Mouse (Mus musculus) heart, embryonic 12.5 days (tissue): ENCODE measurements around the gene Gm10577. TPM values are rescaled to one million over a fixed set of nuclear protein-coding genes. Genes with fewer than 3 reads are reported as not detected.

ENCODE experiments used
- ATAC-seq: fragments of 200-750 bp; cut with Nextera tagmentation; 2 replicates; pipeline ENCODE4 v1.8.0; 2017; ENCODE audit warnings: moderate TSS enrichment, moderate library complexity; ENCODE audit not compliant: insufficient number of reproducible peaks, low FRiP score
- H3K27ac ChIP-seq: fragments of 300-500 bp; sonication (generic); 2 replicates; pipeline ENCODE4 v1.5.1; 2016; ENCODE audit warnings: mild to moderate bottlenecking, moderate library complexity; ENCODE audit not compliant: poor library complexity, severe bottlenecking
- H3K27me3 ChIP-seq: fragments of 300-500 bp; sonication (generic); replicated peaks from 2 replicates; pipeline ENCODE4 v1.6.1; 2016; ENCODE audit warnings: mild to moderate bottlenecking, moderate library complexity
- H3K36me3 ChIP-seq: fragments of 300-500 bp; sonication (generic); 2 replicates; pipeline ENCODE4 v1.6.1; 2016; ENCODE audit warnings: mild to moderate bottlenecking, moderate library complexity
- H3K4me1 ChIP-seq: fragments of 300-500 bp; sonication (generic); replicated peaks from 2 replicates; pipeline ENCODE4 v1.6.1; 2016; ENCODE audit warnings: mild to moderate bottlenecking
- H3K4me2 ChIP-seq: fragments of 300-500 bp; sonication (generic); 2 replicates; pipeline ENCODE4 v1.6.1; 2016; ENCODE audit warnings: mild to moderate bottlenecking, moderate library complexity
- H3K4me3 ChIP-seq: fragments of 300-500 bp; sonication (generic); 2 replicates; pipeline ENCODE4 v1.5.1; 2016; ENCODE audit warnings: mild to moderate bottlenecking
- H3K9ac ChIP-seq: fragments of 300-500 bp; sonication (generic); 2 replicates; pipeline ENCODE4 v1.6.1; 2016; ENCODE audit warnings: mild to moderate bottlenecking, moderate library complexity
- H3K9me3 ChIP-seq: fragments of 300-500 bp; sonication (generic); replicated peaks from 2 replicates; pipeline ENCODE4 v1.6.1; 2016; ENCODE audit warnings: mild to moderate bottlenecking, moderate library complexity
- WGBS: fragments of 180-500 bp; shearing (Covaris S2); methylation state at CpG from one replicate; pipeline ENCODE4 v1.1.7; 2016; 5-methylcytosine and 5-hydroxymethylcytosine counted together
- polyA plus RNA-seq: library from polyadenylated mRNA; unstranded; fragments of >200 nt; fragmentation: Nextera tagmentation; extraction: Ambion mirVana; gene quantifications from 2 replicates; pipeline ENCODE4 v1.2.1, GENCODE M21; 2016

Gm10577 gene
- polyA plus RNA-seq = not detected in 2 replicates

- H3K9me3 ChIP-seq = peaks cover 6% of the 10 kb centered on the region
- no peak for ATAC-seq
- 68% methylated on average over 4 of the region's 4 CpGs for WGBS
- H3K4me2 ChIP-seq = no peak within 1 kb of the TSS
- H3K4me3 ChIP-seq = no peak within 1 kb of the TSS
- no peaks in the 10 kb centered on the region for H3K36me3 ChIP-seq
- no peaks in the 10 kb centered on the region for H3K27me3 ChIP-seq
- H3K27ac ChIP-seq = no peak within 1 kb of the TSS
- H3K4me1 ChIP-seq = no peaks in the 10 kb centered on the region
- H3K9ac ChIP-seq = no peak within 1 kb of the TSS
These were observed at the start of gene Gm10577 for GRCm38 (mm10) chr4:101020596-101020995. Gene Gm10577 (minus strand): TSS chr4:101020696.

GRCm38 (mm10) chr4:101069154-101069971 lies 48.9 kb upstream of the Gm10577 start:
- H3K27ac ChIP-seq = no peak overlapping the region
- 1% methylated on average over 55 of the region's 55 CpGs for WGBS

DNA sequence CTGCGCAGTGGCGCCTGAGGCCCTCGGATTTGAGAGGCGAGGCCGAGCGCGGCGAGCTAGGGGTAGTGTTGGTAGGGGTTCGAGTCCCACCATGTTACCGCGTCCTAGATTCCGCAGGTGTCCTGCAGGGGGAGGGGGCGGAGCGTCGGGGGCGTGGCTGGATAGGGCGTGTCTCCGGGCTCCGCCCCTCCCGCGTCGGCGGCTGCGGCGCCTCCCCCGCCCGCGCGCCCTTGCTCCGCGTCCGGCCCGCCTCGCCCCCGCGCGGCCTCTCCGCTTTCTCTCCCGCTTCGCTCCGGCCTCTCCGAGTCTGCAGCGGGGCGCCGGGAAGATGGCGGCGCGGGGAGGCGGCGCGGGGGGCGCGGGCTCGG lies 48.3 kb upstream of the Gm10577 start, which contains the start of gene Raver2:
Gene Raver2, plus strand, starts transcription at position 198 of the 368 bp plus-strand sequence.
- Histone ChIP-seq H3K36me3 (no peaks in the 10 kb centered on the region), H3K9ac (peak within 1 kb of the TSS; percentile 84), H3K27me3 (peaks cover 8% of the 10 kb centered on the region; the same call in 1 of the 2 replicates), H3K4me3 (peak within 1 kb of the TSS; percentile 92), H3K27ac (no peak within 1 kb of the TSS), H3K4me1 (no peaks in the 10 kb centered on the region), H3K9me3 (no peaks in the 10 kb centered on the region), H3K4me2 (peak within 1 kb of the TSS; percentile 98)
- peak; percentile 77 for ATAC-seq
- 2% methylated on average over 52 of the region's 54 CpGs for WGBS

More at GRCm38 (mm10) chr4:101069154-101069971, 48.9 kb upstream of the Gm10577 start:
- peaks cover 8% of the 10 kb centered on the region; the same call in 1 of the 2 replicates for H3K27me3 ChIP-seq
- H3K4me3 ChIP-seq = peak overlapping the region; percentile 92
- H3K4me2 ChIP-seq = peak overlapping the region; percentile 98
- H3K36me3 ChIP-seq = no peaks in the 10 kb centered on the region
- H3K9me3 ChIP-seq = no peaks in the 10 kb centered on the region
- ATAC-seq = peak; percentile 45; the same call in 1 of the 2 replicates
- H3K9ac ChIP-seq = peak overlapping the region; percentile 84
- no peaks in the 10 kb centered on the region for H3K4me1 ChIP-seq

GRCm38 (mm10) chr4:101066401-101066800 lies 45.9 kb upstream of the Gm10577 start:
- no peak overlapping the region for H3K4me3 ChIP-seq
- no peak overlapping the region for H3K4me2 ChIP-seq
- H3K27me3 ChIP-seq = peaks cover 10% of the 10 kb centered on the region; the same call in 1 of the 2 replicates
- no peaks in the 10 kb centered on the region for H3K36me3 ChIP-seq
- H3K9me3 ChIP-seq = peaks cover 2% of the 10 kb centered on the region; the same call in 1 of the 2 replicates
- ATAC-seq = no peak
- WGBS = 64% methylated on average over 5 of the region's 5 CpGs
- no peaks in the 10 kb centered on the region for H3K4me1 ChIP-seq
- no peak overlapping the region for H3K27ac ChIP-seq
- no peak overlapping the region for H3K9ac ChIP-seq

DNA sequence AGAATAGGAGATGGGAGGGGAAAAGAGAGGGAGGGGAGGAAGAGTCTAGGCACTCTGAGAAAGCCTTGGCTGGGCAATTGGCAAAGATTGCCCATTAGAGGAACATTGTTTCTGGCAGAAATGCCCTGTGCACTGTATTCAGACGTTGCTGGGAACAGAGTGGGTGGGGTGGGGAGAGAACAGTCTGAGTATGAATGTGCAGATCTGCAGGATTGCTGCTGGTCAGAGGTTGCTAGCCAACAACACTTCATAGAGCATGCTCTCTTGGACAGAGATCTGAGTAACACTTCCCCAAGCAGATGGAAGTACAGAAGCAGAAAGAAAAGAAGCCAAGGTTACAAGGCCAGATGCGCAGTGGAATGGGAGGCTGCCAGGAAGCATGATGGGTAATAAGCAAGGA lies 41.6 kb upstream of the Gm10577 start:
- H3K9me3 ChIP-seq = peaks cover 5% of the 10 kb centered on the region; the same call in 1 of the 2 replicates
- H3K9ac ChIP-seq = no peak overlapping the region
- H3K4me2 ChIP-seq = no peak overlapping the region
- H3K27me3 ChIP-seq = 0 out of 2 replicates have a peak, but pooled peaks cover 5% of the 10 kb centered on the region
- WGBS = 65% methylated on average over 2 of the region's 2 CpGs
- no peak overlapping the region for H3K27ac ChIP-seq
- no peak for ATAC-seq
- no peaks in the 10 kb centered on the region for H3K36me3 ChIP-seq
- no peaks in the 10 kb centered on the region for H3K4me1 ChIP-seq
- no peak overlapping the region for H3K4me3 ChIP-seq

GRCm38 (mm10) chr4:101046576-101046975 lies 26.1 kb upstream of the Gm10577 start:
- H3K4me1 ChIP-seq = no peaks in the 10 kb centered on the region
- no peak overlapping the region for H3K9ac ChIP-seq
- ATAC-seq = no peak
- H3K4me3 ChIP-seq = no peak overlapping the region
- no peaks in the 10 kb centered on the region for H3K27me3 ChIP-seq
- H3K36me3 ChIP-seq = no peaks in the 10 kb centered on the region
- H3K27ac ChIP-seq = no peak overlapping the region
- H3K4me2 ChIP-seq = no peak overlapping the region
- H3K9me3 ChIP-seq = no peaks in the 10 kb centered on the region
- WGBS = 75% methylated on average over 4 of the region's 4 CpGs

- H3K9me3 ChIP-seq = no peaks in the 10 kb centered on the region
- no peak overlapping the region for H3K9ac ChIP-seq
- no peak overlapping the region for H3K27ac ChIP-seq
- no peak overlapping the region for H3K4me3 ChIP-seq
- H3K27me3 ChIP-seq = no peaks in the 10 kb centered on the region
- no peaks in the 10 kb centered on the region for H3K4me1 ChIP-seq
- ATAC-seq = no peak
- no peak overlapping the region for H3K4me2 ChIP-seq
- H3K36me3 ChIP-seq = no peaks in the 10 kb centered on the region
These were observed 23.7 kb upstream of the Gm10577 start for GRCm38 (mm10) chr4:101044149-101044548.

DNA sequence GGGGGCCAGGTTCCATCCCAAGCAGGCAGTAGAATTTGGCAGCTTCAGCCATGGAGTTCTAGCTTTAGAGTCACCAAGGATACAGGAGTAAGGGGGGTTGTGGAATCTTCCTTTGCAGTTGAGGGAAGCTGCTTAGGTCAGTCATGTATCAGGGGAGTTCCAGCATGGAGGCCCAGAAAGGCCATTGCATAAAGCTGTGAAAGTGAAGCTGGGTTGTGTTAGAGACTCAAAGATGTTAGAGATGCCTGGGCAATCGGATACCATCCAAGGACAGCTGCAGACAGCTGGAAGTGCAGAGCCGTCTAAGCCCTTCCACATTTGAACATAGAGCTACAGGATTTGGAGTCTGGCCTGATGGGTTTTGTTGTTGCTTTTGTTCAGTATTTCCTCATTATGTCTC lies 23.2 kb upstream of the Gm10577 start:
- no peak overlapping the region for H3K27ac ChIP-seq
- H3K4me2 ChIP-seq = no peak overlapping the region
- ATAC-seq = no peak
- no peaks in the 10 kb centered on the region for H3K4me1 ChIP-seq
- no peak overlapping the region for H3K9ac ChIP-seq
- H3K4me3 ChIP-seq = no peak overlapping the region
- H3K36me3 ChIP-seq = no peaks in the 10 kb centered on the region
- no peaks in the 10 kb centered on the region for H3K27me3 ChIP-seq
- no peaks in the 10 kb centered on the region for H3K9me3 ChIP-seq
- WGBS = 66% methylated on average over 2 of the region's 2 CpGs

DNA sequence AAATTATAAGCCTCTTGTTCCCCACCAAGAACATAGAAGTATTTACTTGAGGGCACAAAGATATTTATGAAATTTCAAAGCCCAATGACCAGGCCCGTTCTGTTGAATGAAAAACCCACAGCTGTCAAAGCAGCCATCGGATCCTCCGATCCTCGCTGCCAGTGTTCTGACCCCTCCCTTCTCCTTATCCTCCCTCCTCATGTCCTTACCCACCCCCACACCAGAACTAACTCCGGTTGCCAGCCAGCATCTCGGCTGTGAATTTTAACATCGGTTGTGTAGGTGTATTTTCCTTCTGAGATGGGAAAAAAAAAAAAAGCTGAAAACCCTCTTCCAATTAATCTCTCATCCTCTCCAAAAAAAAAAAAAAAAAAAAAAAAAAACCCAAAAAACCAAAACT lies 16.7 kb upstream of the Gm10577 start:
- Histone ChIP-seq H3K9ac (no peak overlapping the region), H3K27ac (no peak overlapping the region), H3K4me1 (no peaks in the 10 kb centered on the region), H3K4me3 (no peak overlapping the region), H3K36me3 (no peaks in the 10 kb centered on the region), H3K9me3 (no peaks in the 10 kb centered on the region), H3K4me2 (no peak overlapping the region), H3K27me3 (no peaks in the 10 kb centered on the region)
- no peak for ATAC-seq
- 53% methylated on average over 7 of the region's 7 CpGs for WGBS

- Histone ChIP-seq H3K27ac (no peak overlapping the region), H3K36me3 (no peaks in the 10 kb centered on the region), H3K4me1 (no peaks in the 10 kb centered on the region), H3K9ac (no peak overlapping the region), H3K4me2 (no peak overlapping the region), H3K27me3 (no peaks in the 10 kb centered on the region), H3K9me3 (no peaks in the 10 kb centered on the region), H3K4me3 (no peak overlapping the region)
- ATAC-seq = no peak
- WGBS = 79% methylated on average over 5 of the region's 5 CpGs
These were observed 14.6 kb upstream of the Gm10577 start for GRCm38 (mm10) chr4:101035131-101035530.

GRCm38 (mm10) chr4:101033047-101033446 lies 12.6 kb upstream of the Gm10577 start:
- no peaks in the 10 kb centered on the region for H3K4me1 ChIP-seq
- no peaks in the 10 kb centered on the region for H3K9me3 ChIP-seq
- no peaks in the 10 kb centered on the region for H3K36me3 ChIP-seq
- 60% methylated on average over 3 of the region's 3 CpGs for WGBS
- ATAC-seq = no peak
- H3K9ac ChIP-seq = no peak overlapping the region
- H3K4me3 ChIP-seq = no peak overlapping the region
- no peak overlapping the region for H3K4me2 ChIP-seq
- H3K27me3 ChIP-seq = no peaks in the 10 kb centered on the region
- no peak overlapping the region for H3K27ac ChIP-seq
